Mouse (Mus musculus) embryonic stem cell, embryonic (primary cell): ENCODE measurements around the gene Phf20.

Source experiments
- CTCF ChIA-PET, 4 experiments: fragments of 300-600 bp in 2 of 4; fragments of 350-600 bp in 2 of 4; sonication (Branson Sonifier 250); formaldehyde crosslinking; loops; one replicate each; lab custom pipeline; 2022; ENCODE audit warnings: inconsistent platforms in 2 of 4; lab: Charles Lee
- POLR2A ChIA-PET, 4 experiments: fragments of 300-600 bp in 2 of 4; fragments of 350-600 bp in 2 of 4; sonication (Branson Sonifier 250); formaldehyde crosslinking; loops; one replicate each; lab custom pipeline; 2022; ENCODE audit warnings: antibody characterized with exemption in 4 of 4, inconsistent platforms in 1 of 4; lab: Charles Lee

Gene Phf20

DNA sequence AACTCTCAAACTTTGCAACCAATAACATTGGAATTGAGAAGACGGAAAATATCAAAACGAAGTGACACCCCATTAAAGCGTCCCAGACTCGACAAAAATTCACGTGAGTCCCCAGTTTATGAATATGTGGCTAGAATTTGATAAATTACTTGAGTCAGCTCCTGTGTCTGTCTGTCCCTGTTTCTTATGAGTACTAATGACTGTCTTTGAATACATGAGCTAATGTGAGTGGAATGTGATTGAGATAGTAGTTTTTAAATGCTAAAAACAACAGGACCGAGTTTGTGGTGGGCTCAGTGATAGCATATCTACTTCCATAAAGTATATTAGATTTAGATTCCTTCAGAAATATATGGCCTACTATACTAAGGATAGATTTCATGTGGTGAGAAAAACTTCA, 76.3 kb downstream of the Phf20 start:
- POLR2A ChIA-PET = interaction anchor here in 2 of 4 experiments (1.1 to 1.3 kb wide), 2 partner anchors 11 to 38 kb away, joined by 3 to 4 read pairs; no protein-coding TSS in a partner anchor

DNA sequence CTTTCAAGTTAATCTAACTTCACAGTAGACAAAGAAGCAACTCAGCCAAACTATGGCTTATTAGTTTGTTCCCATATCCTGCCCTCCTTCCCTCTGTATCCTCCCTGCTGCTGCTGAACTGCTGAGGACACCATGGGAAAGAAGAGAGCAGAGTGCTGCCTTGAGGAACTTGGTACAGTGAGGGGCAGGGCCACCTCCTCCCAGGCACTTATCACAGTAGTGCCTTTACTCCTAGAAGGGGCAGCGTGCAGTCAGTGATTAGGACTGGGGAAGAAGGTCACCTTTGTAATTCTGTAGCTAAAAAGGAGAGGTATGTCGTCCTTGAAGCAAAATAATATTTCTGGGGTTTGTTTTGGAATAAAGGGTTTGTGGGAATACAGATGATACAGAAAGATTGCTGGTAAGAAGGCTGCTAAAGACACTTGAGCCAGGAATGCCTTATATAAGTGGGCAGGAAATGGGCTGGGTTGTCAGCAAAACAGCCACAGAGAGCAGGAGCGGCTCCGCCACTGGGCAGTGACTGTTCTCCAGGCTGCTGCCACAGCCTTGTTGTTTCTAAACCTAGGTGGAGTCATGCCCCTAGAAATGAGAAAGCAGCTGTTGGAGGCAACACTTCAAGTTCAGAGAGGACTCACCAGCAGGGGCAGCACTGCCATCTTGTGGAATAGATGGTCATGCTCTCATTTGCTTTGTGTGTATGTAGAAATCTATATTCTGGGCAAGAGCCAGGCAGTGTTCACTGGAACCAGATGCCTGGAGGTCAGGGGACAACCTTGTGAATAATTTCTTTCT, 82.2 kb downstream of the Phf20 start:
- CTCF ChIA-PET = interaction anchor here (0.5 to 1.6 kb wide), 16 partner anchors 10 to 347 kb away, joined by 3 to 13 read pairs (median 3); partner anchors contain the start of gene Nfs1 (in 1 of the 4)
- POLR2A ChIA-PET = interaction anchor here in 3 of 4 experiments (0.6 to 2.0 kb wide), 12 partner anchors 9 to 166 kb away, joined by 3 to 8 read pairs (median 3); partner anchors contain the start of genes Rbm39 (in 2 of the 3), Cpne1 (in 1 of the 3), Rbm12 (in 1 of the 3) and Scand1 (in 1 of the 3)

More for the DNA sequence above, 76.3 kb downstream of the Phf20 start:
- CTCF ChIA-PET = interaction anchor here in 1 of 4 experiments (1.4 kb wide), 1 partner anchor 33 kb away, joined by 3 read pairs; no protein-coding TSS in a partner anchor

DNA sequence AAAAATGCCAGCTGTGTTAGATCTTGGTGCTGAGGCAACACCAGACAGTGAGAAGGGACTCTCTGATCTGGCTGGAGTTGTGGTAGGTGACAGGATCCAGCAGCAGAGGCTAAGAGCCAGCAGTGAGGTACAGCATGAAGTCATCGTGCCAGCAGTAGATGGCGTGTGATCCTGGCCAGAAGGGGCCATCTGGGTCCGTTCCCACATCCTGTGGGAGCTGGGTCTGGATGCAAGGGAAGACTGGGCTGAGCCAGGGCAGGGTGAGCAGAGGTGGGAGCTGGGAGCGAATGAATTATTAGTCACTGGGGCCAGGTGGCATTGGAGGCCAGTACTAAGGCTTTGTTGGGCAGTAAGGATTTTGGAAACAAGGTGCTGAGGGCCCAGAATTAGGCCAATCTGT, 85.0 kb downstream of the Phf20 start:
- POLR2A ChIA-PET = no interaction called here
- CTCF ChIA-PET = no interaction called here

DNA sequence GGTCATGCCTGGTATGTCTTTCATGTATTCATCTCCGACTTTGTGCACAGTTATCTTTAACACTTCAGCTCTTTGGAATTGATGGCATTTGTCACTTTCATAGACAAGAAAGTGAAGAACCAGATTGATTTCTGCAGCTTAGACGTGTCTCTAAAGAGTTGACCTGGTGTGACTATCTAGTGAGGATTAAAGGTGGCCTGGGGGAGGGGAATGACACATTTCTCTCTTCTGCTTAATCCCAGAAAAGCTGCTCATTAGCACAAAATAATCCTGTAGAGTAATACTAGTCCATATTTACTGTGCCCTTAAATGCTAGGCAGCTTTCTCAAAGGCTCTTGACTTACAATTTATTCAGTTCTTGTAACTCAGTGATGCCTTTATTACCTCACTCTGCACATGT, 88.9 kb downstream of the Phf20 start:
- POLR2A ChIA-PET = interaction anchor here in 2 of 4 experiments (0.6 to 1.2 kb wide), 4 partner anchors 8 to 28 kb away, joined by 3 to 4 read pairs (median 3); partner anchors contain the start of genes Cnbd2 (in 1 of the 2) and Scand1 (in 1 of the 2)
- CTCF ChIA-PET = interaction anchor here in 2 of 4 experiments (0.6 to 1.2 kb wide), 2 partner anchors 140 to 661 kb away, joined by 3 read pairs; no protein-coding TSS in a partner anchor

DNA sequence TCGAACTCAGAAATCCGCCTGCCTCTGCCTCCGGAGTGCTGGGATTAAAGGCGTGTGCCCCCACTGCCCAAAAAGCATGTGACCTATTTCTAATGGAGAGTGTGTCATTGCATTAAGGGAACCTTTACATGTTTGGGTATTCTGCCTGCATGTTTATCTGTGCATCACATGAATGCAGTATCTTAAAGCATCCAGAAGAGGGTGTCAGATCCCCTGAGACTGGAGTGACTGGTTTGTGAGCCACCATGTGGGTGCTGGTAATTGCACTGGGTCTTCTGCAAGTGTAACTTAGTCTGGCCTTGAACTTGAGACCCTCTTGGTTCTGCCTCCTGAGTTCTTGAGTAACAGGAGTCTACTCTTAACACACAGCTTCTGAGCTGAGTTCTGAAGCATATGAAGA, 90.5 kb downstream of the Phf20 start:
- POLR2A ChIA-PET = interaction anchor here in 2 of 4 experiments (0.6 to 1.4 kb wide), 4 partner anchors 9 to 113 kb away, joined by 3 read pairs; no protein-coding TSS in a partner anchor
- CTCF ChIA-PET = interaction anchor here in 2 of 4 experiments (0.7 kb wide), 2 partner anchors 41 to 542 kb away, joined by 3 to 4 read pairs; no protein-coding TSS in a partner anchor

DNA sequence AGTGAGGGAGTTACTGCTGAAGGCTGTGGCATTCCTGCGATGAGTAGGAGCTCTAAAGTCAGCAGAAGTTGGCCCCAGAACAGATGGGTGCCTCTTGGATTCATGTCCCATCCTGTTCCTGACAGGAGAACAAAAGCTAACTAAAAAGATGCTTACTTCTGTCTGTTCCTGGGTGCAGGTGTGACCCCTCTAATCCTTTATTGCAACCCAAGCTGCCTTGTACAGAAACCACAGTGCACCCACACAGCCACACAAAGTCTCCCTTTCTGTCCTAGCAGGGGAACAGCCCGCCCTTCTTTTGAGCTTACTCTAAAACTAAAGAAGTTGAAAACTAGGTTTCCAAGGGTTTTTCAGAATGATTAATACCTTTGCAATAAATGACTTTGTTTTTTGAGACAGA, 92.0 kb downstream of the Phf20 start:
- CTCF ChIA-PET = interaction anchor here in 3 of 4 experiments (0.6 to 1.2 kb wide), 6 partner anchors 10 to 210 kb away, joined by 3 to 4 read pairs (median 3); no protein-coding TSS in a partner anchor
- POLR2A ChIA-PET = interaction anchor here in 2 of 4 experiments (1.0 to 2.5 kb wide), 6 partner anchors 8 to 66 kb away, joined by 3 to 7 read pairs (median 3); partner anchors contain the start of genes Cnbd2 (in 2 of the 2) and Scand1 (in 1 of the 2)

DNA sequence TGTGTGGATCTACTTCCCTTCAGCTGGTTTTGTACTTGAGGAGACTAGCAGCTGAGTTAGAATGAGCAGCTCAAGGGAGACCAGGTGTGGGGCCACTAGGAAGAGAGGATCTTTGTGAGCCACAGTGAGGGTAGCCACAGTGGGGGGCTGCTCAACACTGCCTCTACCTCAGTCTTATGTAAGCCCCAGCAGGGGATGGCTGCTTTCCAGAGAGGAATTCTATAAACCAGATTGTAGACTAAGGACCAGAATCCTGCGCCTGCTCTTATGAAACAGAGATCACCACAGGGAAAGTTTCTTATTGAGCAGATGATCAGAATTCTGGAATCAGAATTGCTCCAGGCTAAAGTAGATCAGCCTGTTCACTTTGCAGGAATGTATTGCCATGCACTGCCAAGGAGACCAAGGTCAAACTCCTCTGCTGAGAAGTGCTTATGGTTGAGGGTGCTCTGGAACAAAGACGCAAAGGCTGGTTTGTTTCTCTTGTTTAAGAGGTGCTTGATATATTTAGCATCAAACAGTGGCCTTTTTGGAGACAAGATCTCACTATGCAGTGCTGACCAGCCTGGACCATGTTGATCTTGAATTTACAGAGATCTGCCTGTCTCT, 93.4 kb downstream of the Phf20 start:
- ChIA-PET CTCF (no interaction called here), POLR2A (interaction anchor here in 1 of 4 experiments (0.7 to 2.5 kb wide), 3 partner anchors 10 to 26 kb away, joined by 3 to 7 read pairs (median 4); no protein-coding TSS in a partner anchor)

DNA sequence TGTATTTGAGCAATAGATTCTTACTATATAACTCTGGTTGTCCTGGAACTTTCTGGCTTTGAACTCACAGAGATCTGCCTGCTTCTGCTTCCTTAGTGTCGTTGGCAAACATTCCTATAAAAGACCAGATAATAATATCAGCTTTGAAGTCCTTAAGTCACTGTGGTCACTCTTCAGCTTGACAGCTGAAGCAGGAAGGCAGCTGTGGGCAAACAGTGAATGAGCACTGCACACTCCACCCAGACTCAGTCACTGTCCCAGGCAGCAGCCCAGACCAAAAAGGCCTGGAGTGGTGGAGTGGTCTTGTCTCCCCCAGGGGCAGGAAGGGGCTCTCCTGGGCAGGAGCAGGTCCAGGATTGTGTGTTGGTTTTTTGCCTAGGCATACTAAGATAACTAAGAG, 95.7 kb downstream of the Phf20 start:
- POLR2A ChIA-PET = interaction anchor here in 1 of 4 experiments (0.7 to 1.1 kb wide), 2 partner anchors 13 to 224 kb away, joined by 3 read pairs; no protein-coding TSS in a partner anchor
- CTCF ChIA-PET = interaction anchor here in 2 of 4 experiments (0.6 to 2.0 kb wide), 2 partner anchors 14 to 33 kb away, joined by 4 to 9 read pairs; no protein-coding TSS in a partner anchor

DNA sequence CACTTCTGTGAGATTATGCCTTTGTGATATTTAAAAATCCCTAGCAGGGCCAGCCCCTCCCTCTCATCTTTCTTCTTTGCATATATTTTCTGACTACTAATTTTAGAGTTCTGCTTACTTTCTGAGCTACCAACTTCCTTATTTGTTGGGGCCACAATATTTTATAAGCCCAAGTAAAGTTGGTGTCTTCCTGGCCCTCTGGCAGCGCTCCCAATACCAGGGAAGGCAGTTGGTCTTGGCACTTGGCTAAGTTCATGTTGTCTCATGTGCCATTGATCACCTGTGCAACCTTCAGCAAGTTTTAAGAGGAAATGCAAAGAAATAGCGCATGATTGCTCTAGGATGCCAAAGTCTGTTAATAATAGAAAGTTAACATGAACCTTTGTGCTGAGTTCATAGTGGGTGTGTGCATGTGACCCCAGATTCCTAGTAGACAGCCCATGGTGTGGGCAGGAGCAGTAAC, 99.4 kb downstream of the Phf20 start:
- ChIA-PET POLR2A (interaction anchor here in 1 of 4 experiments (1.4 to 3.7 kb wide), 2 partner anchors 9 kb away, joined by 3 to 17 read pairs; no protein-coding TSS in a partner anchor), CTCF (interaction anchor here in 1 of 4 experiments (1.3 kb wide), 1 partner anchor 10 kb away, joined by 5 read pairs; no protein-coding TSS in a partner anchor)

DNA sequence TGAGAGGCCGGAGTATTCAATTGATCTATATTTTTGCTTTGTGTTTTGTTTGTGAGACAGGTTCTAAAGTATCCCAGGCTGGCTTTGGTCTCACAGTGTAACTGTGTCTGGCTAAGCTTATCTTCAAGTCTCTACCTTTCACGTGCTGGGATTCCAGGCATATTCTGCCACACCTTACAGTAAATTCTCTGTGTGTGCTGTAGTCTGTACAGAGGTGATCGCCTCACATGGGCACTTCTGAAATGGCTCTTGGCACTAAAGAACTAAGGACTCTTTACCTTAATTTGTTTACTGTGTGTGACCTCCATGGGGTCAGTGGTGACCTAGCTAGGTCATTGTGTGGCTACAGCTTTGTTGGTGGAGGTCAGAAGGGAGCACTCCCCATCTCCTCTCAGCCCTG, 99.9 kb downstream of the Phf20 start:
- ChIA-PET CTCF (interaction anchor here in 1 of 4 experiments (0.6 to 1.3 kb wide), 2 partner anchors 8 to 10 kb away, joined by 3 to 5 read pairs; no protein-coding TSS in a partner anchor), POLR2A (interaction anchor here in 2 of 4 experiments (1.1 to 3.7 kb wide), 3 partner anchors 9 to 26 kb away, joined by 3 to 17 read pairs (median 3); no protein-coding TSS in a partner anchor)

DNA sequence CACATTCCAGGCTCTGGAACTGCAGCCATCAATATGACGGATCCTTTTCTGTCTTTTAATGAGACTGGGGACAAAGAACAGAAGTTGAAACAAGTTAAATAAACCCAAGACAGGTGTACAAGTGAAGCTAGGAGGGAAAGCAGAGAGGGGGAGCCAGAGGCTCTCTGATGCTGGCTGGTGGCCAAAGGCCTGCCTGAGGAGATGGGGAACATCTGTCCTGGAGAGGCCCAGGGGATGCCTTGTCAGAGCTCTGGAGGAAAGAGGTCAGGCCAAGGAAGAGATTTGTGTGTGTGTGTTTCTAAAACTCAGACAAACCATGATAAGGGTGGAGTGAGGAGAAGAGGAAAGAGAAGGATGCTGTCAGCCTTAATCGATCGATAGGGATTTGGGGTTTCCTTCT, 101.4 kb downstream of the Phf20 start:
- POLR2A ChIA-PET = interaction anchor here (0.6 to 2.4 kb wide), 7 partner anchors 9 to 462 kb away, joined by 3 to 10 read pairs (median 5); partner anchors contain the start of genes Cnbd2 (in 2 of the 4), Rbm39 (in 1 of the 4) and Scand1 (in 1 of the 4)
- CTCF ChIA-PET = interaction anchor here in 1 of 4 experiments (1.0 to 1.1 kb wide), 3 partner anchors 9 to 80 kb away, joined by 3 to 5 read pairs (median 4); partner anchors contain the start of genes Cnbd2 and Scand1

DNA sequence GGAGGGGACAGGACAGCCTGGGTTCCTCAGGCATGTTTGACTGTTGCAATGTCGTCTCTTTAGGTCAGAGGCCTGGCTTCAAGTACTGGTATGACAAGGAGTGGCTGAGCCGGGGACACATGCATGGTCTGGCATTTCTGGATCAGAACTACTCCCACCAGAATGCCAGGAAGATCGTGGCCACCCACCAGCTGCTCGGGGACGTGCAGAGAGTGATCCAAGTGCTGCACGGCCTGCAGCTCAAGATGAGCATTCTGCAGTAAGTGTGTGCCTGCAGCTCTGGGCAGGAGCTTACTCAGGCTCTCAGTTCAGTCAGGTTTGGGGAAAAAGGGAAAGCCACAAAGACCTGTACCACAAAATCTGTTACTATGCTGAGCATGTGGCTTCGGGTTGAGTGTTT, 102.2 kb downstream of the Phf20 start:
- ChIA-PET CTCF (interaction anchor here in 2 of 4 experiments (0.6 to 1.1 kb wide), 4 partner anchors 7 to 81 kb away, joined by 3 to 5 read pairs (median 4); partner anchors contain the start of genes Cnbd2 (in 1 of the 2) and Scand1 (in 1 of the 2)), POLR2A (interaction anchor here (0.6 to 2.4 kb wide), 8 partner anchors 9 to 119 kb away, joined by 3 to 10 read pairs (median 4); partner anchors contain the start of genes Cnbd2 (in 2 of the 4), Rbm39 (in 1 of the 4) and Scand1 (in 1 of the 4))

DNA sequence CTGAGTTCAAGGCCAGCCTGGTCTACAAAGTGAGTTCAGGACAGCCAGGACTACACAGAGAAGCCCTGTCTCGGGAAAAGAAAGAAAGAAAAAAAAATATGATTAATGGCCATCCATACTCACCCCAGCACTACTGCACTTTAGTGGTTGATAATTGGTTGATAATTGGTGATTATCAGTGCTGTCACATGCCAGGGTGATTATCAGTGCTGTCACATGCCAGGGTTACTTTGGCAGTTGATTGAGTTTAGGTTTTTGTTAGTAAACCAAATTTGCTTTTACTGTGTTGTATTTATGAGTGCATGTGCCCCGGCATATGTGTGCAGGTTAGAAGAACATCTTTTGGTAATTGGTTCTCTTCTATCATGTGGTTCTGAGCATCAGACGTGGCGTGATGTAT, 105.8 kb downstream of the Phf20 start:
- ChIA-PET POLR2A (interaction anchor here in 2 of 4 experiments (1.0 to 1.3 kb wide), 2 partner anchors 29 to 122 kb away, joined by 3 to 4 read pairs; partner anchors contain the start of gene Rbm39 (in 1 of the 2)), CTCF (no interaction called here)

DNA sequence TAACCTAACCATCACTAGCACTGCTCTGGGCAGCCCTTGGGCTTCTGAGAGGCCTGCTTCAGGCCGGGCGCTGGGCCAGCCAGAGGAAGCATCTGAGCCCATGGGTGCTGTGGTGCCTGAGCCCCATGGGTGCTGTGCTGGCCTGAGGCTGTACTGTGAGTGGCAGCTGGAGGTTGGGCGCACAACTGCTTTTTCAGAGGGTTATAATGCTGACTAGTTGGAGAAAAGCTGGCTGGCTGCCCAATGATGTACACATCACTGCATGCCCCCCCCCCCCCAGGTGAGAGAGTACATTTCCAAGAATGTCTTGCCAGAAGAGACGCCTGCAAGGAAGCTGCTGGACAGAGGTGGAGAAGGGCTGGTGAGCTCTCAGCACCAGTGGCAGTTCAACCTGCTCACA, 108.1 kb downstream of the Phf20 start:
- ChIA-PET CTCF (interaction anchor here in 2 of 4 experiments (0.6 to 2.9 kb wide), 7 partner anchors 8 to 90 kb away, joined by 3 to 10 read pairs (median 3); partner anchors contain the start of genes Cnbd2 (in 1 of the 2) and Scand1 (in 1 of the 2)), POLR2A (interaction anchor here in 2 of 4 experiments (0.5 to 3.5 kb wide), 10 partner anchors 8 to 229 kb away, joined by 3 to 17 read pairs (median 5); partner anchors contain the start of genes Cnbd2 (in 2 of the 2) and Scand1 (in 2 of the 2))

DNA sequence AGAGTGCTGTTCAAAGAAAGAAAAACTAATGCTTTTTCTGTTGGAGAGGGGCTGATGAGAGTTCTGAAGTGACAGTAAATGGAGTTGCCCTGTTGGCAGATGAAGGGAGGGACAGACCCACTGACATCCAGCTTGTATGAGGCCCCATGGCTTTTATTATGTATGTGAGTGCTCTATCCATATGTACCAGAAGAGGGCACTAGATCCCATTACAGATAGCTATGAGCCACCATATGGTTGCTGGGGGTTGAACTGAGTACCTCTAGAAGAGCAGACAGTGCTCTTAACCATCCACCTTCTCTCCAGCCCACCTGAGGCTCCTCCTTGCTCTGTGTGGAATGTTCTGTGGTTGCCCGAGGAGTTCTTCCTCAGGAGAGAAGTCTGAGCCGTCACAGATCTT, 109.6 kb downstream of the Phf20 start:
- ChIA-PET POLR2A (interaction anchor here in 2 of 4 experiments (0.7 to 3.5 kb wide), 14 partner anchors 11 to 194 kb away, joined by 3 to 17 read pairs (median 3); partner anchors contain the start of genes Cpne1 (in 1 of the 2), Rbm12 (in 1 of the 2) and Rbm39 (in 1 of the 2)), CTCF (interaction anchor here (0.6 to 2.9 kb wide), 40 partner anchors 8 to 501 kb away, joined by 3 to 10 read pairs (median 3); no protein-coding TSS in a partner anchor)

DNA sequence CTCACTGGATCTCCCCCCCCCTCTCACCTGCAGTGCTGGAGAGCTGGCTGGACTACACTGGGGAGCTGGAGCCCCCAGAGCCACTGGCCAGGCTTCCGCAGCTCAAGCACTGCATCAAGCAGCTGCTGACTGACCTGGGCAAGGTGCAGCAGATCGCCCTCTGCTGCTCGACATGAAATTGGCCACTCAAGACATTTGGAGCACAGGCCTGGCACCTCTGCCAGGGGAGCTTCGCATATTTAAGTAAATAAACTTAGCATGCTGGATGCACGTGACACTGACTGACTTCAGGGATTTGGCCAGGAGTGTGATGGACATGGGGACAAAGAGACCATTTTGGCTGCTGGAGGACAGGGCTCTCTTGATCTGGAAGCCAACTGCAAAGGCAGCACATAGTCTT, 111.0 kb downstream of the Phf20 start:
- ChIA-PET CTCF (interaction anchor here (0.6 to 2.9 kb wide), 8 partner anchors 9 to 328 kb away, joined by 3 to 10 read pairs (median 4); no protein-coding TSS in a partner anchor), POLR2A (interaction anchor here in 3 of 4 experiments (0.6 to 1.4 kb wide), 5 partner anchors 9 to 509 kb away, joined by 3 to 5 read pairs (median 4); no protein-coding TSS in a partner anchor)
